Mouse (Mus musculus): Measurements from ENCODE around the gene Gm37240. TPM values are rescaled to one million over a fixed set of nuclear protein-coding genes. Genes with fewer than 3 reads are reported as not detected.

Gm37240 gene
- polyA plus RNA-seq, 2 experiments from 2014 or later: 3.6 to 5.5 TPM

DNA sequence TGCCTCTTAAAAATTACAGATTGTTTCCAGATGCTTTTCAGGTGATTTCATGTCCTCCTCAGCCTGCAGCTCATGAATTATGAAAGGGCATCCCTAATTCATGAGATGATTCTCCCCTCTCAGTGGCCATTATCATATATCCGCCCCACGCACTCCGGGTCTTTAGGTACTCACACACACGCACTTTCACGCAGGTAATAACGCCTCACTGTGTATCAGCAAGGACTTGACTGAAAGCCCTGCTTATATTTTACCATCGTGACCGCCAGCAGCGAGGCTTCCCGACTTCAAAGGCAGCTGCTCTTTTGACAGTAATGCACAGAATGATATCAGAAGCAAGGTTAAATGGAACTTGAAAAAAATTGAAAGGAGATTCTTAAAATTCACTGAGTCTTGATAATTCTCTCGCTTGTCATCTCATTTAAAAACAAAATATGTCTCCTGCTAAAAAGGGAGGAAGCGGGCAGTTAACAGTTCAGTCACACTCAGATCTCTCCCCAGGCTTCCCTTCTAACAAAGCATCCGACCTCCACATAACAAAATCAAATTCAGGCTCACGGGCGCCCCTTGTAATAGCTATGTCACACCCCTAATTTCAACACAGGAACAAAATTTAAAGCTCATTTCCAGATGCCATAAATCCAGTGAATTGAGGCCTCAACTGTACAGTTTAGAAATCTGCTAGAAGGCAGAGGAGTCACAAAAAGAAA lies 66.3 kb downstream of the Gm37240 start:
- no peak for ATAC-seq

DNA sequence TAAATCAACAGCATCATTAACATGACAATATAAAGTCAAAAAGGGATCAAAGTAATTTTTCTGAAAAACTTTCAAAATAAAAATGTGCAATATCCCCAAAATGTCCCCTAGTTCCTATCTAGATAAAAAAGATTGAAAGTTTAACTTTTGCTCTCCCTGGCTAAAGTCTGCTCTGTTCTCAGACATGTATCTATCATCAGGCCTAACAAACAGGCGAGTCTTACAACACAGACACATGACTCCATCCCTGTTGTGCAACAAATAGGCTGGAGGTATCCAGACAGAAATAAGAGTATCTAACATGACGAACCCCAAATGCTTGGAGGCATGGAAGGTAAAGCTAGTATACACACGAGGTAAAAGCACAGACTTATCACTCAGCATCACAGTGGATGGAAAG lies 68.0 kb downstream of the Gm37240 start:
- ATAC-seq: no peak

DNA sequence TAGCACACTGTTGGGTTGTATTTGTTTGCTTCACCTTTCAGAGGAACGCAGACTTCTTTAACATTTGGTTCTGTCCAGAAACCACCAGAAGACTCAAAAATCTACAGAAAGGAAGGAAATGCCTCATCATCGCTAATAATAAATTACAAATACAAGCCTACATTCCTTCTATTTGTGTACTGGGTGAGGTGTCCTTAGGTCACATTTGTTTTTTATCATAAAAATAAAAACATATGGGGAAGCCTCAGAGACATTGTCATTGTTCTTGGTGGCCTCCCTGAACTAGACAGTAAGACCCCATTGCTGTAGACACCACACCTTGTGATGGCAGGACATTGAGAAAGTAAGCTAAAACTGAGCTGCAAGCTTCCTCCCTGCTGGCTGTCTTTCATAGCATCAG lies 70.1 kb downstream of the Gm37240 start, which contains the start of gene Fam160a1:
Gene Fam160a1, minus strand, starts transcription at position 101 of the 400 bp plus-strand sequence.
- ATAC-seq: no peak

DNA sequence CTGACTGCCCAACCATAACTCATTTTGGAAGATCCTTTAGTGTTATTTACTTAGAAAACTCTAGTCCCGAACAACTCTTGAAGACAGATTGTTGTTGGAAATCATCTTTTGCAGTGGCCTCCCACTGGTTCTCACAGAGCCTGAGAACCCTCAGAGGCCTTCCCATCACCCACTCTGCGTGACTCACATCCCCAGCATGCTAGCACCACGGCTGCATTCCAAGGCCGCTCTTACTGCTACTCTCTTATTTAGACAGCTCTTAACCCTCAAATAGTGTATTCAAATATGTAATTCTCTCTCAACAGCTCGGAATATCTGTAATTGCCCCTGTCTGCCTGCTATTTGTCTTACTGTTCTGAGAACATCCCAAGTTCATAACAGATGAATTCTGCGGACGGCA lies 73.1 kb downstream of the Gm37240 start:
- no peak for ATAC-seq

DNA sequence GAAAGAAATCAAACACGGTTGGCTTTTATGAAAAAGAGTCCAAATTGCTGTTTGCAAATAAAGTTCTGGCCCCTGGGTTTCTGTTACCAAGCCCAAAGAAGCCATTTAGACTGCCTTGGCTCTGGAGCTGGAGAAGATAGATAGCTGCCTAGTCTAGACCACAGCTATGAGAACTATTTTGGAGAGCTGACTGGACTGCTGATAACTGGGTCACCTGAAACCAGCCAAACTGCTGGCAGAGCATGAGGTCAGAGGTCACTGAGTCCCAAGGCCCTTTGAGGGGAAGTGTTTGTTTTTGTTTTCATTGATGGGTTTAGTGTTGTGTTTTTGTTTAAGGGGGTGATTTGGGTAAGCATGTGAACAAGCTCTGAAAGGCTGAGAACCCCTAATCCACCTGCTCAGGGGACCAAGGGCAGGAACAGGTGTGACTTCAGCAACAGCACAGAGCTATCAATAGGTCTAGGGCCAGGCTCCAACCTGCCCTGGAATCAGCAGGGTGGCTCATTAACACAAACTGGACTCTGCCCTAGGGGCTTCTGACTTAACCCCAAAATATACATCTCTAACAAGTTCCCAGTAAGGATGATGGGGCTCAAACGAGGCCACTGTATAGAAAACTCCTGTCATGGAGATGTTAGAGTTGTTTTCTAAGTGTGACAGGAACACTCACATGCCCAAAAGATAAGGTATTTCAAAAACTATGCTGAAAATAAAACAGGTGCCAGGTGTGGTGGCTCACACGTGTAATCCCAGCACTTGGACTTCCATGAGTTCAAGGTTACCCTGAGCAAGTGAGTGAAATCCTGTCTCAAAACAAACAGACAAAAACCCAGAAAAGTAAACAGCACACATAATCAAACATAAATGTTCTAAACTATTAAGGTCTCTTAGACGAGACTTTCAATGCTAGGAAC lies 74.0 kb downstream of the Gm37240 start:
- ATAC-seq: no peak

DNA sequence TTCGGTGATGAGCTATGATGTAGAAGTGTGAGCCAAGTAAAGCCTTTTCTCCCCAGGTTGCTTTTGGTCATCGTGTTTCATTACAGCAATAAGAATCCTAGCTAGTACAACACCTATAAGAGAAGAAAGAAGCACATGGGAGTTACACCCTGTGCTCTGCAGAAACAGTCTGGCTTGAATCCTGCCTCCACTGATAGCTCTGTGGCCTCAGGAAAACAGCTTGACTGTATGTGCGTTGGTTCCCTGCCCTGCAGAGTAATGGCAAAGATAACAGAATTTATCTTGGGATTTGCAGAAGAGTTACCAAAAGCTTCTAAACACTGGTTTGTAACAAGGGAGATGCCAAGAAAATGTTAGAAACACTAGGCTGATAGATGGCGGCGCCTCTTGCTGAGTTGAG lies 75.3 kb downstream of the Gm37240 start:
- no peak for ATAC-seq

DNA sequence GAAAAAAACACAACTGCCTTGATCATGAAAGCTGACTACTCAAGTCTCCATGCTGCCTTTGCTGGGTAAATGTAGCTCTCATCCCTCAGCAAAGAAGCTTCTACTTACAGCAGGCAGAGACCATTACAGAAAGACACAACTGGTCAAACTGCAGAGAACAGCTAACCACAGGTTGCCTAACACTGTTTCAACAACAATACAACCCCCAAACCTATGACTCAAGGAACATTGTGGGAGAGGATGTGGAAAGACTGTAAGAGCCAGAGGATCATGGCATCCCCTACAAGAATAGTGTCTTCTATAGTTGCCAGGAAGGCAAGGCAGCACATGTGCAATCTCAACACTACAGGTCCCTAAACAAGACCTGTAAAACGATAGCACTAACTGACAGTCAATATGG lies 94.2 kb downstream of the Gm37240 start:
- no peak for ATAC-seq

DNA sequence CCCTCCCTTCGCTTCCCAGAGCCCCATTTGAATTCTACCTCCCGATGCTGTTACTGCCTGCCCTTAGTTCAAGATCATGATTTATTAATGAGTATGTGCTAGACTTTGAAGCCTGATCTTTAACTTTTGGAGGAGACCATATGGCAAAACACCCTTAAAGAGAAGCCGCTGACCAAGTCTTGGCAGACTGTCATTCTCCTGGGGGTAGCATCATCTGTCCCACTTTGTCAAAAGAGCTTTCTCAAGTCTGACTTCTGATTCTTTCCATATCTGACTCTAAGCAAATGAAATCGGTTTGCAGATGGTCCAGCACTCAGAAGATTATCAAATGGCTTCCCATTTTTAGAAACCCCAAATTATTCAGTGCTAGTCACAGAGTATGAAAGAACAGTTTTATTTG lies 97.6 kb downstream of the Gm37240 start:
- no peak for ATAC-seq

DNA sequence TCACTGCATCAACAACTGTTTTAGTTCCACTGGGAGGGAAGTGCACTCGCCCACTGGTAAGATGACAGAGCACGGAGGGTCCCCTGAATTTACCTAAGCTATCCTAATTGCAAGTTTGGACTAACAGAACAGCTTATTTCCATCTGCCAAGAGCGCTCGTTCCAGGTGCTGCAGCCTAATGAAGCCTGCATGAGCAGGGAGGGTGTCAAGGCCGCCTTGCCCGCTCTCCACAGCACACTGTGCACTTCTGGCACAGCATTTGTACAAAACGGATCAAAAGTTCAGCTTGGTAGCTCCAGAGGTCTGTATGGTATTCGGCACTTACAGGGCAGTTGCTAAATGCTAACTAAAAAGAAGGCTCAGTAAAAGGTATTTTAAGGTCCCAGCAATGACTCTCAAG lies 100.8 kb downstream of the Gm37240 start:
- ATAC-seq: no peak

DNA sequence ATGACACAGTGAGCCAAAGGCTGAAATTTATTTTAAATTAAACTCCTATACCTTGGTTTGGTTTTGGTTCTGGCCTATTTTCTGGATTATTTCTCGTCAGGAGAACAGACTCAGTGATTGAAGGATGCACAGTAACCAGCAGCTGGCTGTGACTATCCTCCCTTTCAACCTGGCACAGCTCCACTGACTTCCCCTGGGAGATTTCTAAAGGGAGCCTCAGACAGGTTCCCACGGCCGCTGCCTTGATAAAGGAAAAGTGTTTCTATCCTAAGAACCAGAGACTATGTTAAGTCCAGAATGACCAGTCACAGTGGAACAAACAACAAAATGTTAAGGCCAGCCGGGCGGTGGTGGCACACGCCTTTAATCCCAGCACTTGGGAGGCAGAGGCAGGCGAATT lies 106.4 kb downstream of the Gm37240 start:
- ATAC-seq: no peak

DNA sequence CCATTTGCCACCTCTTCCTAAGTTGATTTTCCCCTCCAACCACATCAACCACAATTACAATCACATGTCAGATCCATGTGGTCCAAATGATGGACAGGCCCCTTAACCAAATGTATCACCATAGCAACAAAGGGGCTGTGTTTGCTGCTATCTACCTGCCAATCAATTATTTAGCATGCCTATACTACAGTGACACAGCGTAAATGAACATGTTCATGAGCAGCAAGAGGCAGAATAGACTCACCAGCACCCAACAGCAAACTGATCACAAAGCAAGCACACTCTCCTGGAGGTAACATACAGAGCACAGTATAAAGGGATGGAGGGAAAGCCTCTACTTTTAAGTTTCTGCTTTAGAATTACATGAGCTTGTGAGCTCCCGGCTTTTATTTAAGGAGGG lies 107.0 kb downstream of the Gm37240 start:
- no peak for ATAC-seq

DNA sequence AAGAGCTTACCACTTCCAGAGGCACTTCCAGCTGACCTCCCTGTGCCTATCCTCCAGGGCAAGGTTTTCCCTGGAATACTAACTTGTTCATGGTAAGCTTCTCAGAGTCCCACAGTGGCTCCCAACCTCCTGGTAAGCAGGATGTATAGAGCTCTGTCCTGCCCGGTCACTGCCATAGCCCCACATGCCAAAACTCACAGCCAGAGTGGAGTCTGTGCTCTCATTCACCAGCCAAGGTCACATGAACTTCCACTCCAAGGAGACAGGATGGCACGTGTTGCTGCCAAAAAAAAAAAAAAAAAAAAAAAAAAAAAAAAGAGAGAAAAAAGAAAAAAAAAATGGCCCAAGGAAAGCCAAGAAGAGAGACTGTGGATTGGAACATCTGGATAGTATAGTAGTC lies 109.5 kb downstream of the Gm37240 start:
- ATAC-seq: no peak

DNA sequence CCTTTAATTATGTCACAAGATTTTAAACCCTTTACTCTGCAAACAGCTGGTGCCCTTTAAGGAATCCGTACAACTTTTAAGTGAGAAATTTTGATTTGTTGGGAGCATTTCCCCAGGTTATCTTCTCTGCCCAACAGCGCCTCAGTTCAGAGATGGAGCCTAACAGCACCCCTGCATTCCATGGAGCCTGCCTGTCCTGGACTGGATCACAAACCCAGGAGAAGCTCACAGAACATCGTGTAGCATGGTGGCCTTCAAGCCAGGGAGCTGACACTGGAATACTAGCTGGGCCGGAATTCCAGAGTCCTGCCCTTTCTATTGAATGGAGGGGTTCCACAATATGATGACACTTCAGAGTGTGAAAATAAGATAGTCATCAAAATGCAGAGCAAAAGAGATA lies 110.0 kb downstream of the Gm37240 start:
- ATAC-seq: no peak

DNA sequence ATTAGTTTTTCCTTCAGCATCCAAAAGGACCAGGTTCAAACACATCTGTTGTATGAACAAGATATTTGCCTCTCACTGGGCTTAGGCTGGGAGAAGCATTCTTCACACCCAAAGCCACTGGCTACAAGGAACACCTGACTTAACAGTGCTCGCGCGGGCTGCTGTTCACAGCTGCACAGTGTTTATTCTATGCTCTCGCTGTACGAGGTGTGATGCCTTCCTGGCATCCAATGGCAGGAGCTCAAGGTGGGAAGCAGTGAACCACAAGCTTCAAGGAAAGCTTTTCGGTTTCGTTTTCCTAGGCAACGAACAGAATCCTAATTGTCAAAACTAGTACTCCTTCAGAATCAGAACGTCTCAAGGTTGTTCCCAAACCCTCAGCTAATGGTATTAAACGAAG lies 110.6 kb downstream of the Gm37240 start:
- no peak for ATAC-seq

DNA sequence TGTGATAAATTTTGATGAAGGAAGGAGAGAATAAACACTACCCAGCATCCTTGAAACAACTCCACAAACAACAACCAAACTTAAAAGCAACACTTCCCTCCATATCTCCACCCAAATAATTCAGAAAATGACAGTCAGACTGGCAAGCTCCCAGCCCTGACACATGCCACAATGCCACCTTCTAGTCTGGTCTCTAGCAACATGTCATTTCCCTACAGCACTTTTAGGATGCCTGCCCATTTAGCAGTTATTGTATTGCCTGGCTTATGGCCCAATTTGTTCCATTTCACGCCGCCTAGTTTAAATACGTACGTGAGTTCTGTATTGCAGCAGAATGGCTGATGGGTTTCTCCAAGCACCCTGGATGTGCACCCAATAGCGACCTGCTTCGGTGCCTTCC lies 111.2 kb downstream of the Gm37240 start:
- no peak for ATAC-seq

DNA sequence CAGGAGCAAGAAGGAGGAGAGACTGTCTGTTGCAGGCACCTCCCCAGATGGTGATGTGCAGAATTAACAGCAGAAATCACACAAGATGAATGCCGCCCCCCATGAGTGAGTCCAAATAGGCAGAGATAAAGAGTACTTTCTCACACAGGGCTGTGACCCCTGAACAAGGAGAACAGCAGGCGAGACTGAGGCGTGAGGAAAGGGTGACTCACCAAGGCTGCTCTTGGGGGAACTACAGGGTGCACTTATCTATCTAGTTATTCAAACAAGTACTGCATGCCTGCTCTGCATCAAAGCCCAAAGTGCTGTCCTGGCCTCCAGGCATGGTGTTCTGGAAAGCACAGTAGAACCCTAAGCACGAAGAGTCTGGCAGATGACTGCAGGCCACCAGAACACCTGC lies 113.4 kb downstream of the Gm37240 start:
- no peak for ATAC-seq

DNA sequence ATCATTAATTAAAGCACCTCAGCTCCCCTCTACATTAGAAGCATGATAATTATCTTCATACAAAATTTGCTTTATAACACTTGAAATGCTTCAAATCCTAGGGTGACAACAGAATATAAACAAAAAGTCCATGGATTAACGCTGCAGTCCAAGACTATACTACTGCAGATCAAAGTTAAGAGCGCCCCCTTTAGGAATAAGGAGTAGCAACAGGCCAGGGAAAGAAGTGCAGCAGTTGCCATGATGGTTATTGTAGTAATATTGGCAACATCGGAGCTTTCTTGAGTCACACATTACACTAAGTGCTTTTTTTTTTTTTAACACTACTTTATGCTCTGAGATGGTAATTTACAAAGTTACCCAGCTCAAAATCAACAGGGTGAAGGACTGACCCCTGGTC lies 113.9 kb downstream of the Gm37240 start:
- no peak for ATAC-seq

DNA sequence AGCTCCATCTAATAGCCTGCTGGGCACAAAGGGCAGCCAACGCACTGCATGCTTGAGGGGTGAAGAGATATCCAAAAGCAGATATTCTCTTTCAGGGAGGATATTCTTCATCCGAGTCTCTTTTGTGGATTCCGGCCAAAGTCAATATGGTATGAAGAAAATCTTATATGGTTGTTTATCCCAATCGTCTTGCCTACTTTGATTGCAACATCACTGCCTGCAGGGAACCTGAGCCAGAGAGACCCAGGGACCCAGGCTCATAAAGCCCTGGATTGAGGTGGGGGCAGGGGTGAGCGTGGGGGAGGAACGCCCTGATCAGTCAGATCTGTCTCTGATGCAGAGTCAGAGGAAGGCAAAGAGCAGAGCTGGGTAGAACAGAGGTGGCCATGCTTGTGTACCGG lies 122.4 kb downstream of the Gm37240 start:
- ATAC-seq: no peak

DNA sequence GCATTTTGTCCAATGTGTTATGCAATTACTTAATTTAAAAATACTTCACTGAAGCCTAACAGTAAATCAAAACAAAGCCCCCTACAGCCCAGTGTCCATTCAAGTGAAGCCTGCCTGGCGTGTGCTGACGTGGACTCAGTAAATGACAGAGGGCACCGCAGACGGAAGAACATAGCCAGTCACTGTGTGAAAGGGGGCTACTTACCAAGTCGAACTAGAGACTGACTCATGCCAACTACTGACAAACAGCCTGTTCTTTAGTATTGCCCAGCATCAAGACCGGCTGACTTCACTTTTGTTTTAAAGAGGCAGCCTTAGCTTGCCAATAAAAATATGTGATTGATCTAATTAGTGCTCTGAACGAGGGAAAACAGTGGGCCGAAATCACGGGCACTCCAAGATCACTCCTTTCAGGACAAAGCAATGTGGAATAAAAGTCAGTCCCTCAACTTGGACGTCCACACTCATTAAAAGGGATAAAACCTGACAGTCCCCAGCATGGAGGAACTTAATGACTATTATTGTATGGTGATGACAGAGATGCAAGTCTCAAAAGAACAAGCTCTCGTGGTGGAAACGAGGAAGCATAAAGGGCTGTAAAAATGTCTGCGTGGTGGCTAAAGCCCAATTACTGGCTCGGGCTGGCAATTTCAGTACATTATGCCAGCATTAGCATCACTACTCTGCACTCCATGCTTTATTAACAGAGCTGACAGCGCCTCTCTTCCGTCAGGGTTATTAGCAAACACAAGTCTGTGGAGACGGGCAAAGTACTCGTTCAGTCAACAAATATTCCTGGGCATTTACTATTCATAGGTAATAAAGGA lies 123.1 kb downstream of the Gm37240 start:
- no peak for ATAC-seq

DNA sequence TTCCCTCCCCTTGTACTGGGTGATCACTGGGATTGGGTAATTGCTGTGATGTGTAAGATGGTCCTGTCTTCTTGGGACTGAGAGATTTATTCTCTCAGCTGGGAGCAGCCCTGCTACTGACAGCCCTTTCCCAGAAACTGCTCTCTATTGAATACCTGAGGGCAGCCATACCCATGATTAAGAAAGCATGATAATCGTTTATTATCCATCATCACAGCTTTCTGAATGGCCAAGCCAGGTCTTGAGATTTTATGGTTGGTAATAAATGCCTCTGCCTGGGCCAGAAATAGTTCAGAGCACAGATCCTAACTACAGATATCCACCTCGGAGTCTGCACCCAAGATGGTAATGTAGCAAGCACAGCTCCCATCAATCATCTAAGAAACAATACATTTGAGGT lies 129.4 kb downstream of the Gm37240 start:
- ATAC-seq: no peak

DNA sequence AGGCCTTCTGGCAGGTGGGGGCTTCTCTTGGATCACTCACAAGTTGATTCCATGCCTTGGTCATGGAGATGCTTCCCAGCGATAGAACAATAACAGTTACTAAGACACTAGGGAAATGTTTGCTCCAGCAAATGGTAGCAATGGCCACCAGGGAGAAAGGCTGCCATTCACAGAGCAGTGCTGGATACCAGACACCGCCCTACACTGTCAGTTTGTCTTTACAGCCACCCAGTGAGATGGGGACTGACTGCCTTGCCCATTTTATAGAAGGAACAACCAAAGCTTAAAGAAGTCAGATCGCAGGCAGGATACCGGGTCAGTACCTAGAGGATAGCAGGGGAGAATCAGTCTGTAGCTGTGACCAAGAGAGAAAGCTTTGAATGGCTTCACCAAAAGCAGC lies 129.9 kb downstream of the Gm37240 start:
- no peak for ATAC-seq

DNA sequence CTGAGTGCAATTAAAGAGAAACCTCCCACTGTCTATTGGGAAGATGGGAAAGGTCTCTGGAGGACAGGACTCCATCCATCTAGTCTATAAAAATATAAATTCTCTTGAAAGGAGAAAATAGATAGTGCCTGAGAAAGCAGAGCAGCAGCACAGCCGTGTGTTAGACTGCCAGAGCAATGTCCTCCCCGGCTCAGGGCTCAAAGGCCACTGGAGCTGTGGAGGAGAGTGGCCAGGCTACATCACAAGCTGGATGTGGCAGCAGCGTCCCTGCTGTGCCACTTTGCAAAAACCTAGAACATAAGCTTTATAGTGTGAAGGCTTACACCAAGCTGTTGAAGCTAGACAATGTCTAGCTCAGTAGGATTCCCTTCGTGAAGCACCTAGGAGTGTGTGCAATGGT lies 138.0 kb downstream of the Gm37240 start:
- ATAC-seq: no peak

DNA sequence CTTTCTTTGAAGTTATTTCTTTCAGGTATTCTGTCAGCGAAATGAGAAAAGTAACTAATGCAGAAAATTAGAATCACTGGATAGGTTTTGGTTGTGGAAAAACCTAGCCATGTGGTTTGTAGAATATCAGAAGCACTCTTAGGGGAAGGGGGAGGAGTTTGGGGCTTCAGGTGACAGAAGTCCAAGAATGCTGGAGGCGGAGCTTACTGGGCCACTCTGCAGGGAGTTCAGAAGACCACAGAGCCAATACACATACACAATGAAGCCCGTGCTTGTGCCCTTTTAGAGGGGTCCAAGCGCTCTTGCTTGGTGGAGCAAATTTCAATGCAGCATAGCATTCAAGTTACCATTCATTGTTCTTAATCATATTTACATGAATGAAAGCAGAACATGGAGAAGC lies 138.5 kb downstream of the Gm37240 start:
- ATAC-seq: no peak

Data from CD4-positive, CD25-positive, alpha-beta regulatory T cell, adult 4 months (primary cell).